Mouse (Mus musculus) limb, embryonic 14.5 days (tissue): ENCODE measurements around the gene Tmtc2. TPM values are rescaled to one million over a fixed set of nuclear protein-coding genes. Genes with fewer than 3 reads are reported as not detected.

Experiments
- ATAC-seq: fragments of 200-750 bp; cut with Nextera tagmentation; 2 replicates; pipeline ENCODE4 v1.8.0; 2017; ENCODE audit warnings: low read depth, moderate number of reproducible peaks, moderate TSS enrichment; ENCODE audit not compliant: low FRiP score
- DNase-seq: peaks from one replicate; pipeline ENCODE4 v3.0.0-alpha.2; 2015; ENCODE audit warnings: low spot score
- H3K27ac ChIP-seq: fragments of 300-500 bp; sonication (generic); replicated peaks from 2 replicates; pipeline ENCODE4 v1.5.1; 2014; ENCODE audit warnings: low read depth, mild to moderate bottlenecking, low read length, moderate library complexity, mixed read lengths
- H3K27me3 ChIP-seq: fragments of 300-500 bp; sonication (generic); 2 replicates; pipeline ENCODE4 v1.6.1; 2014; ENCODE audit warnings: low read length, mixed read lengths; ENCODE audit not compliant: control insufficient read depth, insufficient read depth
- H3K36me3 ChIP-seq: fragments of 300-500 bp; sonication (generic); 2 replicates; pipeline ENCODE4 v1.6.1; 2014; ENCODE audit warnings: mild to moderate bottlenecking, low read length, moderate library complexity, mixed read lengths; ENCODE audit not compliant: control insufficient read depth, insufficient read depth
- H3K4me1 ChIP-seq: fragments of 300-500 bp; sonication (generic); 2 replicates; pipeline ENCODE4 v1.6.1; 2014; ENCODE audit warnings: antibody characterized with exemption, low read length, mixed read lengths; ENCODE audit not compliant: control insufficient read depth, insufficient read depth
- H3K4me2 ChIP-seq: fragments of 300-500 bp; sonication (generic); replicated peaks from 2 replicates; pipeline ENCODE4 v1.6.1; 2014; ENCODE audit warnings: low read depth, mild to moderate bottlenecking, low read length, moderate library complexity; ENCODE audit not compliant: severe bottlenecking
- H3K4me3 ChIP-seq: fragments of 300-500 bp; sonication (generic); replicated peaks from 2 replicates; pipeline ENCODE4 v1.5.1; 2014; ENCODE audit warnings: low read length
- H3K9ac ChIP-seq: fragments of 300-500 bp; sonication (generic); 2 replicates; pipeline ENCODE4 v1.6.1; 2014; ENCODE audit warnings: mild to moderate bottlenecking, low read depth, low read length, moderate library complexity; ENCODE audit not compliant: severe bottlenecking
- H3K9me3 ChIP-seq: fragments of 300-500 bp; sonication (generic); 2 replicates; pipeline ENCODE4 v1.6.1; 2016; ENCODE audit warnings: low read length; ENCODE audit not compliant: control insufficient read depth
- POLR2A ChIP-seq: fragments of 200-500 bp; IDR thresholded peaks from 2 replicates; pipeline ENCODE4 v1.8.0; 2012; ENCODE audit warnings: inconsistent platforms, mild to moderate bottlenecking, moderate library complexity, borderline replicate concordance; ENCODE audit not compliant: insufficient read depth, insufficient read length; ENCODE audit errors: extremely low read depth
- WGBS: fragments of 180-500 bp; shearing (Covaris S2); extraction: QIAGEN DNeasy Blood & Tissue Kit; methylation state at CpG from one replicate; pipeline ENCODE4 v1.1.7; 2014; 5-methylcytosine and 5-hydroxymethylcytosine counted together
- polyA plus RNA-seq, 2 experiments: library from polyadenylated mRNA; depleted of rRNA in 1 of 2; stranded (reverse) in 1 of 2; unstranded in 1 of 2; fragments of >200 nt; fragmentation: Nextera tagmentation in 1 of 2; extraction: Ambion mirVana in 1 of 2; gene quantifications; 2 replicates each; pipeline versions ENCODE4 v1.2.1 to v1.2.3; 2012 to 2014

Gene Tmtc2
- polyA plus RNA-seq, 2 experiments = 16.5 to 25.0 TPM

GRCm38 (mm10) chr10:105428080-105428479, 146.2 kb downstream of the Tmtc2 start:
- Histone ChIP-seq H3K4me2 (no peak overlapping the region), H3K9ac (no peak overlapping the region), H3K27ac (no peak overlapping the region), H3K9me3 (no peaks in the 10 kb centered on the region), H3K27me3 (no peaks in the 10 kb centered on the region), H3K4me1 (peaks cover 35% of the 10 kb centered on the region), H3K4me3 (no peak overlapping the region), H3K36me3 (no peaks in the 10 kb centered on the region)
- ATAC-seq (no peak), DNase-seq (peak; percentile 17)
- no peak for TF ChIP-seq POLR2A
- WGBS = 26% methylated on average over 5 of the region's 5 CpGs

GRCm38 (mm10) chr10:105427625-105428024, 146.6 kb downstream of the Tmtc2 start:
- no peaks in the 10 kb centered on the region for H3K9me3 ChIP-seq
- DNase-seq (no peak), ATAC-seq (0 out of 2 replicates have a peak, but pooled peaks have one; percentile 29)
- H3K36me3 ChIP-seq = no peaks in the 10 kb centered on the region
- H3K4me1 ChIP-seq = peaks cover 35% of the 10 kb centered on the region
- H3K9ac ChIP-seq = no peak overlapping the region
- WGBS = 14% methylated on average over 7 of the region's 7 CpGs
- no peak for TF ChIP-seq POLR2A
- peak overlapping the region; percentile 36; the same call in 1 of the 2 replicates for H3K4me2 ChIP-seq
- no peaks in the 10 kb centered on the region for H3K27me3 ChIP-seq
- peak overlapping the region; percentile 4; the same call in 1 of the 2 replicates for H3K4me3 ChIP-seq
- H3K27ac ChIP-seq = no peak overlapping the region

- ATAC-seq = no peak
Observed at GRCm38 (mm10) chr10:105425052-105425451, 149.2 kb downstream of the Tmtc2 start.

GRCm38 (mm10) chr10:105423187-105423586, 151.1 kb downstream of the Tmtc2 start:
- H3K36me3 ChIP-seq = no peaks in the 10 kb centered on the region
- DNase-seq = no peak
- 67% methylated on average over 3 of the region's 3 CpGs for WGBS
- H3K4me1 ChIP-seq = peaks cover 24% of the 10 kb centered on the region
- no peaks in the 10 kb centered on the region for H3K9me3 ChIP-seq
- H3K27me3 ChIP-seq = no peaks in the 10 kb centered on the region
- TF ChIP-seq POLR2A = no peak
- no peak overlapping the region for H3K4me3 ChIP-seq
- H3K4me2 ChIP-seq = no peak overlapping the region
- no peak for ATAC-seq
- H3K9ac ChIP-seq = no peak overlapping the region
- no peak overlapping the region for H3K27ac ChIP-seq

More at GRCm38 (mm10) chr10:105425052-105425451, 149.2 kb downstream of the Tmtc2 start:
- no peaks in the 10 kb centered on the region for H3K36me3 ChIP-seq
- H3K9me3 ChIP-seq = no peaks in the 10 kb centered on the region
- TF ChIP-seq POLR2A = no peak
- no peak overlapping the region for H3K27ac ChIP-seq
- no peak for DNase-seq
- no peak overlapping the region for H3K4me3 ChIP-seq
- H3K9ac ChIP-seq = no peak overlapping the region
- no peaks in the 10 kb centered on the region for H3K27me3 ChIP-seq
- WGBS = 28% methylated on average over 1 of the region's 1 CpGs
- H3K4me2 ChIP-seq = no peak overlapping the region
- peaks cover 30% of the 10 kb centered on the region for H3K4me1 ChIP-seq

- ATAC-seq (no peak), DNase-seq (no peak)
- no peak for TF ChIP-seq POLR2A
- 78% methylated on average over 15 of the region's 15 CpGs for WGBS
- no peak overlapping the region for H3K27ac ChIP-seq
- H3K27me3 ChIP-seq = no peaks in the 10 kb centered on the region
- H3K9me3 ChIP-seq = no peaks in the 10 kb centered on the region
- H3K9ac ChIP-seq = no peak overlapping the region
- peaks cover 3% of the 10 kb centered on the region; the same call in 1 of the 2 replicates for H3K4me1 ChIP-seq
- H3K36me3 ChIP-seq = peaks cover 9% of the 10 kb centered on the region; the same call in 1 of the 2 replicates
- H3K4me3 ChIP-seq = no peak overlapping the region
- no peak overlapping the region for H3K4me2 ChIP-seq
Observed at GRCm38 (mm10) chr10:105417845-105418383, 156.3 kb downstream of the Tmtc2 start.
